Mouse (Mus musculus): ENCODE results near the gene Naglu. TPM values are rescaled to one million over a fixed set of nuclear protein-coding genes. Genes with fewer than 3 reads are reported as not detected.

The Naglu gene
- polyA plus RNA-seq, 1 experiment: 24.9 TPM

GRCm38 (mm10) chr11:101034614-101035327 lies 35.0 kb upstream of the Naglu start:
- TF ChIP-seq CTCF (IDR thresholded peaks at IDR 0.05; ENCODE audit: borderline replicate concordance, insufficient read depth, low read length) (no peak), POLR2A (IDR thresholded peaks at IDR 0.05; ENCODE audit: low read depth, low read length) (no peak)
- Histone ChIP-seq H3K4me1 (ENCODE audit: control insufficient read depth, insufficient read depth, low read length) (peaks cover 11% of the 10 kb centered on the region), H3K27ac (ENCODE audit: insufficient read depth, low read length) (no peak overlapping the region), H3K4me3 (ENCODE audit: insufficient read depth, low read length) (no peak overlapping the region)

DNA sequence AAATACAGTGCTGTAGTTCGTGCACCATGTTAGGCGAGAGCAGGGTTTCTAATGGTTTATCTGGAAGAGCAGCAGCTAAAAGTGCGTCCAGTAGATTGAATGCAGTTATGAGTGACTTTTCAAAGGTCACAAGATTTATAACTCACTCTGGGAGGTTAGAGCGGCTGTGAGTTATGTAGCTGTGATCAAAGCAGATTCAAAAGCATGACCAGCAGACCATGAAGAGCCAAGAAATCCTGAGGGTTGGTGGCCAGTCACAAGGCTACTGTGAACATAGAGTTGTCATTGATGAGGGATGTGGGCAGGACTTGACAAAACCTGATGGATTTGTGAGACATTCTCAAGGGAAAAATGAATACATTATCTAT lies 34.5 kb upstream of the Naglu start:
- Histone ChIP-seq H3K27ac (ENCODE audit: insufficient read depth, low read length) (no peak overlapping the region), H3K4me1 (ENCODE audit: control insufficient read depth, insufficient read depth, low read length) (peaks cover 7% of the 10 kb centered on the region), H3K4me3 (ENCODE audit: insufficient read depth, low read length) (no peak overlapping the region)
- TF ChIP-seq POLR2A (IDR thresholded peaks at IDR 0.05; ENCODE audit: low read depth, low read length): no peak
- no peak for TF ChIP-seq CTCF (IDR thresholded peaks at IDR 0.05; ENCODE audit: borderline replicate concordance, insufficient read depth, low read length)

GRCm38 (mm10) chr11:101037795-101038194 lies 32.0 kb upstream of the Naglu start:
- TF ChIP-seq POLR2A (IDR thresholded peaks at IDR 0.05; ENCODE audit: low read depth, low read length) (no peak), CTCF (IDR thresholded peaks at IDR 0.05; ENCODE audit: borderline replicate concordance, insufficient read depth, low read length) (no peak)
- H3K4me3 ChIP-seq (ENCODE audit: insufficient read depth, low read length): no peak overlapping the region
- H3K4me1 ChIP-seq (ENCODE audit: control insufficient read depth, insufficient read depth, low read length): no peaks in the 10 kb centered on the region

DNA sequence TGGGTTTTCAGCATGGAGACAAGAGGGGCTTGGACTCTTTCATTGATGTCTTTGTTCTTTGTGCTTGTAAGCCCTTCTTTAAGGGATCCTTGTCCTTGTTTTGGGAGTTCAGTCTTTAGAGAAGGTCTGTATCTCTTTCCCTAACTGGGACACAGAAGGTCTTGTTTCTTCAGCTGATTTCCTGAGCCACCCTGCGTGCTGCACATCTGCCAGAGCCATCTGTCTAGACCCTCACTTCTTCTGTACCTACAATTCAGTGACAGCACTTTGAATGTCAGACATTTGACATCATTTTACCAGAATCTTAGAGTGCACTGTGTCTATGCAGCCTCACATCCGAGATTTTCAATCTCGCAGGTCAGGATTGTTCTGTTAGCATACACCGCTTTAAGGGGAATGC lies 24.0 kb upstream of the Naglu start:
- no peak overlapping the region for H3K4me3 ChIP-seq (ENCODE audit: insufficient read depth, low read length)
- no peak for TF ChIP-seq POLR2A (IDR thresholded peaks at IDR 0.05; ENCODE audit: low read depth, low read length)
- TF ChIP-seq CTCF (IDR thresholded peaks at IDR 0.05; ENCODE audit: borderline replicate concordance, insufficient read depth, low read length): no peak
- no peaks in the 10 kb centered on the region for H3K4me1 ChIP-seq (ENCODE audit: control insufficient read depth, insufficient read depth, low read length)
- H3K27ac ChIP-seq (ENCODE audit: insufficient read depth, low read length): no peak overlapping the region

More at GRCm38 (mm10) chr11:101037795-101038194, 32.0 kb upstream of the Naglu start:
- H3K27ac ChIP-seq (ENCODE audit: insufficient read depth, low read length): no peak overlapping the region

- Histone ChIP-seq H3K4me3 (ENCODE audit: insufficient read depth, low read length) (no peak overlapping the region), H3K4me1 (ENCODE audit: control insufficient read depth, insufficient read depth, low read length) (no peaks in the 10 kb centered on the region), H3K27ac (ENCODE audit: insufficient read depth, low read length) (no peak overlapping the region)
- TF ChIP-seq POLR2A (IDR thresholded peaks at IDR 0.05; ENCODE audit: low read depth, low read length): no peak
- no peak for TF ChIP-seq CTCF (IDR thresholded peaks at IDR 0.05; ENCODE audit: borderline replicate concordance, insufficient read depth, low read length)
Observed at GRCm38 (mm10) chr11:101046440-101046839, 23.4 kb upstream of the Naglu start.

GRCm38 (mm10) chr11:101047502-101047901 lies 22.3 kb upstream of the Naglu start:
- Histone ChIP-seq H3K27ac (ENCODE audit: insufficient read depth, low read length) (no peak overlapping the region), H3K4me3 (ENCODE audit: insufficient read depth, low read length) (no peak overlapping the region), H3K4me1 (ENCODE audit: control insufficient read depth, insufficient read depth, low read length) (no peaks in the 10 kb centered on the region)
- no peak for TF ChIP-seq CTCF (IDR thresholded peaks at IDR 0.05; ENCODE audit: borderline replicate concordance, insufficient read depth, low read length)
- TF ChIP-seq POLR2A (IDR thresholded peaks at IDR 0.05; ENCODE audit: low read depth, low read length): no peak

DNA sequence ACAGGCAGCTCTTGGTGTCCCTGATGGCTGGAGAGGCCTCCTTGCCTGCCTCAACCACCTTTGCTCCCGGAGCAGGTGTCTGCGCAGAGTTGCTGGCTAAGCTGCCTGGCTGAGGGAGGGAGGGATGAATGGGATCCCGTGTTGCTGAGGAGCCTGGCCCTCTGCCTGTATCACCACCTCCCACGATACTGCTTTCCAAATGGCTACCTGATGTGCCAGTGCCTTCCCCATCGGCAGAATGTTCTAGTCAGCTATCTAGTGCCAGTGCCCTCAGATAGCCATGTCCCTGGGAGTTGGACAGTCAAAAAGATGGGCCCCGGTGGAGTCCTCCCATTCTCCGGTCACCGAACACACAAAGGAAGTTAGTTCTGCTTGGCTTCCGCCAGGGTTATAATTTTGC lies 19.5 kb upstream of the Naglu start:
- Histone ChIP-seq H3K27ac (ENCODE audit: insufficient read depth, low read length) (no peak overlapping the region), H3K4me3 (ENCODE audit: insufficient read depth, low read length) (no peak overlapping the region)

DNA sequence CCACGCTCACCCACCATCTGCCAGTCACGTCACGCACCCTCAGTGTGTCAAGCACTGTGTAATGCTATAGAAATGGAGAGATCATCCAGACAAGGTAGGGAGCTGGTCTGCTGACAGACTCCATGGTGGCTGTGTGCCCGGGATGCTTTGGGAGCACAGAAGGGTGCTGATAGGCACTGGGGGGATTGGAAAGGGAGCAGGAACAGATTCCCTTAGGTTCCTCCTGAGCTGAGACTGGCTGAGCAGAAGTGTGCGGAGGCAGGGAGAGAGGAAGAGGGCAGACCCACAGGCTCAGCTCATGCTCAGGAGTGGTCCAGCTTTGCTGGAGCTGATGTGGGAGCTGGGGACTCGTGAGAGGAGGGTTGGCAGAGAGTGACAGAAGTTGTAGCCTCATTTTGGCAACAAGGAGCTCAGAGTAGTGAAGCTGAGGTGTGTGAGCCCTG lies 18.7 kb upstream of the Naglu start:
- Histone ChIP-seq H3K4me3 (ENCODE audit: insufficient read depth, low read length) (no peak overlapping the region), H3K27ac (ENCODE audit: insufficient read depth, low read length) (no peak overlapping the region), H3K4me1 (ENCODE audit: control insufficient read depth, insufficient read depth, low read length) (no peaks in the 10 kb centered on the region)
- TF ChIP-seq CTCF (IDR thresholded peaks at IDR 0.05; ENCODE audit: borderline replicate concordance, insufficient read depth, low read length) (no peak), POLR2A (IDR thresholded peaks at IDR 0.05; ENCODE audit: low read depth, low read length) (no peak)

More for the DNA sequence above, 19.5 kb upstream of the Naglu start:
- TF ChIP-seq CTCF (IDR thresholded peaks at IDR 0.05; ENCODE audit: borderline replicate concordance, insufficient read depth, low read length) (no peak), POLR2A (IDR thresholded peaks at IDR 0.05; ENCODE audit: low read depth, low read length) (no peak)
- H3K4me1 ChIP-seq (ENCODE audit: control insufficient read depth, insufficient read depth, low read length): no peaks in the 10 kb centered on the region

- Histone ChIP-seq H3K4me1 (ENCODE audit: control insufficient read depth, insufficient read depth, low read length) (0 out of 2 replicates have a peak, but pooled peaks cover 1% of the 10 kb centered on the region), H3K4me3 (ENCODE audit: insufficient read depth, low read length) (no peak overlapping the region), H3K27ac (ENCODE audit: insufficient read depth, low read length) (no peak overlapping the region)
- no peak for TF ChIP-seq POLR2A (IDR thresholded peaks at IDR 0.05; ENCODE audit: low read depth, low read length)
- TF ChIP-seq CTCF (IDR thresholded peaks at IDR 0.05; ENCODE audit: borderline replicate concordance, insufficient read depth, low read length): no peak
Observed at GRCm38 (mm10) chr11:101051617-101052016, 18.2 kb upstream of the Naglu start.

- Histone ChIP-seq H3K27ac (ENCODE audit: insufficient read depth, low read length) (no peak overlapping the region), H3K4me3 (ENCODE audit: insufficient read depth, low read length) (no peak overlapping the region), H3K4me1 (ENCODE audit: control insufficient read depth, insufficient read depth, low read length) (0 out of 2 replicates have a peak, but pooled peaks cover 6% of the 10 kb centered on the region)
- TF ChIP-seq POLR2A (IDR thresholded peaks at IDR 0.05; ENCODE audit: low read depth, low read length) (no peak), CTCF (IDR thresholded peaks at IDR 0.05; ENCODE audit: borderline replicate concordance, insufficient read depth, low read length) (no peak)
Observed at GRCm38 (mm10) chr11:101052751-101053473, 16.9 kb upstream of the Naglu start.

Data from embryonic fibroblast, embryonic 13.5 days (primary cell).